Mouse (Mus musculus) bone marrow macrophage, adult 2 months (primary cell): ENCODE results near the gene Pip4k2a.

Experiments
- CTCF ChIP-seq: IDR thresholded peaks from 2 replicates; pipeline ENCODE4 v1.5.1; 2012; ENCODE audit warnings: low read depth, mild to moderate bottlenecking, low read length, moderate library complexity
- POLR2A ChIP-seq: IDR thresholded peaks from 2 replicates; pipeline ENCODE4 v1.6.1; 2012; ENCODE audit warnings: mild to moderate bottlenecking, low read depth, low read length, borderline replicate concordance

DNA sequence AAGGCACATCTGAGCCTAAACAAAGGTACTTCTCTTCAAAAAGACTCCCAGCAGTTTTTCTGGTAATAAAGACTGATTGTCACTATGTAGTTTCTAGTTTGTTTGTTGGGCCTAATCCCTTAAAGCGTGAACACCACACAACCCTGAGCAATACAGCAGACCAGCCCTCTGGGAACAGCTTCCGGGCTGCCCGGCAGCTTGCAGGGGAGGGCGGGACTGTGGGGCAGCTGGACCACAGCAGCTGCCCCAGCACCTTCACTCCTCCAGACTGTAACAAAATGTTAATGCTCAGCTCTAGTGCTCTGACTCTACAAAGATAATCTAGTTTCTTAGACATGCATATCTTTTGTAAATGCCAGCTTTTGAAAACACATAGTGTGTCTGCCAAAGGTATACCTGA lies 42.9 kb downstream of the Pip4k2a start:
- no peak for TF ChIP-seq CTCF
- TF ChIP-seq POLR2A: no peak
